Mouse (Mus musculus): ENCODE data around the gene Trpm8.

Gene Trpm8

DNA sequence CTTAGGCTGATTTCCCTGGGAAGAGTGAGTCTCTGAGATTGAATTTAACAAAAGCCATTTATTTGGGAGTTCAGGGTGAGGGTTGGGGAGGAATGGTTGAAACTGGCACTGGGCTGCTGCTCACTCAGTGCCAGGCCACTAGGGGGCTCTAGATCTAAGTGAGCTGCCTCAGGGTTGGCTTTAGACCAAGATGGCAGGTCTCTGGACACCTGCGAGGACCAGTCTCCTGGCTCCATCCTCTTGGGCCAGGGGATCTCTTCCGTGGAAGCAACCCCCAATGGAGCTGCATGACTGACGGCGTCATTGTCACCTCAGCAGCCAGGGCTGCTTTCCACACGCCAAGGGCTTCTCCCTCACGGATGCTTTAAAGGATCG is 7.5 kb downstream of the Trpm8 start:
- DNase-seq (ENCODE audit: low read depth, low spot score): no peak

DNA sequence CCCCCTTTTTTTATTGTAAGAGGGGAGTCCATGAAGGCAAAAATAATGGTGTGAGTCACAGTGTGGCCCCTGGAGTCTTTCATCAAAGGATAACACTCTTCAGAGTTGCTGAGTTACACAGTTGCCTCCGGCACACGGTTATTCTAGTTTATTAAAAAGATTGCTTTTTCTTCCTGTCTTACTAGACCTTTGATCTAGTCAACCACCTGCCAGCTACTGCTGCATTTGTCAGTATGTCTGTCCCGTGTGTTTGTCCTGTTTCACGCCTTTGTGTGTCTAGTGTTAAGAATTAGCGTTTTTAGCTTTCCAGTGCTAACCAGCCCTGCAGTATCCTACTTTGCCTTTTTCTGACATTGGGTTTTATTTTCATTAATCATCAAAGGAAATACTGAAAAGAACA is 8.2 kb downstream of the Trpm8 start:
- DNase-seq (ENCODE audit: low read depth, low spot score): no peak

DNA sequence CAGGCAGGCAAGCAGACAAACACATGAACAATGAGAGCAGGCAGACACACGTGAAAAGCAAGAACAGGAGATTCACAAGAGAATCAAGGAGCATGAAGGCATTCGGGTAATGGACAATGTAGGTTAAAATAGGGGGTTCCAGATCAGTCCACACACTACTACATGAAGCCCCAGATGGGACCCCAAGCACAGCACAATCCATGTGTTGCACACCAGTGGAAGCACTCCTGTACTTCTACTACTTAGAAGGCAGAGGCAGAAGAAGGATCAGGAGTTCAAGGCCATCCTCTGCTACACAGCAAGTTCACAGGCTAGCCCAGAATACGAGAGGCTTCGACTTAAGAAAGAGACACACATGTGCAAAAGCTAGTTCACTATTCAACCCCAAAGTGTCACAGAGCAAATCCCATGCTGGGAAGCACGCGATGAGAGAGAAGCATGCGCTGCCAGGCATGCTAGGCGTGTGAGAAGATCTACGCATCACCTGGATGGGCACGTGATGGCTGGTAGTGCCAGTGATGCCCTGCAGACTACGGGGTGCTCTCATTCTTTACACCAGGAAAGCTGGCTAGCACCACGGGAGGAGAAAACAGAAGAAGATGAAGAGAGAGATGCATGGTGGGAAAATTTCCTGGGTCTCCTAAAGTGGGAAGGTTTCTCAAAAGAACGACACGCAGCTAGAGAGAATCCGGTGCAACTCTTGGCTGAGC is 8.8 kb downstream of the Trpm8 start:
- DNase-seq (ENCODE audit: low read depth, low spot score): no peak

DNA sequence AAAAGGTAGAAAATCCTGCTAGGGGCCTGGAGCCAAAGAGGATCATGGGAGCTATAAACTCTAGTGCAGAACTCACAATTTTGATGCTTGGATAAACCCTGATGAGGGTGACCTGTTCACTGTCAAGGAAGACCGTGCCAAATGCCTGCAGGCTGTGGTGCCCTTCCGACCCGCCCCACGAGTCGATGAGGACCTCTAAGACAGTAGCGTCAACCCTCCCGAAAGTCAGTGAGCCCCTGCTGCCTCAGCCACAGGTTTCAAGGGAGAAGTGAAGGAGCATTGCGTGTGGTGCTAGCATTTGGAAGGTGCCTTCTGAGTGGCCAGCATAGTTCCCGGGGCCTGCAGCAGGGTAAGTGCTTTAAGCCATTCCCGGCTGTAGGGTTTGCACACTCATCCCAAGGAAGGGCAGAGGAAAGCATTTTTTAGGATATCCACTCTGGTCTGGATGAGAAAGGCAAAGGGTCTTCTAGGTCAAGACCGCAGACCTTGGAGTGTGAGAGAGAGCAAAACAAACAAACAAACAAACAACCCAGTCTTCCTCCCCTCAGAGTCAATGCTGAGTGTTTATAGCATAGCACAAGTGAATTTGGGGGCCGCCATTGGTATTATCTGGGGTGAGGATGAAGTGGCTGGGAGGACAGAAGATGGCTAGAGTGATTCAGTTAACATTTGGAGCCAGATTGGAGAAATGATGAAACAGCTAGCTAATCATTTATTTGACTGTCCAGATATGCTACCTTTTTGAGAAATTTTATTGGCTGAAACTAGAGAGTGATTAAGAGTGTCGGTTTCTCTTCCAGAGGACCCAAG is 9.6 kb downstream of the Trpm8 start:
- no peak for DNase-seq (ENCODE audit: low read depth, low spot score)

DNA sequence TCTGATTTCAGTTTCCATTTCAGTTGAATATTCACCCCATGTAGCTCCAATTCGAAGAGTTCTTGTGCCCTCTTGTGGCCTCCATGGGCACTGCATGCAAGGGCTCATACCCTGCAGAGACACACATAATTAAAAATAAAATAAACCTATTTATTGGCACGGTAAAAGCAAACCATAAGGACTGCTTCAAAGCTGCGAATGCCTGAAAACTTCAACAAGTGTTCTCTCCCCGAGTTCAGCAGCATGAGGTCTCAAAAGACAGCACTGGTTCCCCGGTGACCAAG is 10.2 kb downstream of the Trpm8 start:
- peak; percentile 49 for DNase-seq (ENCODE audit: low read depth, low spot score)

DNA sequence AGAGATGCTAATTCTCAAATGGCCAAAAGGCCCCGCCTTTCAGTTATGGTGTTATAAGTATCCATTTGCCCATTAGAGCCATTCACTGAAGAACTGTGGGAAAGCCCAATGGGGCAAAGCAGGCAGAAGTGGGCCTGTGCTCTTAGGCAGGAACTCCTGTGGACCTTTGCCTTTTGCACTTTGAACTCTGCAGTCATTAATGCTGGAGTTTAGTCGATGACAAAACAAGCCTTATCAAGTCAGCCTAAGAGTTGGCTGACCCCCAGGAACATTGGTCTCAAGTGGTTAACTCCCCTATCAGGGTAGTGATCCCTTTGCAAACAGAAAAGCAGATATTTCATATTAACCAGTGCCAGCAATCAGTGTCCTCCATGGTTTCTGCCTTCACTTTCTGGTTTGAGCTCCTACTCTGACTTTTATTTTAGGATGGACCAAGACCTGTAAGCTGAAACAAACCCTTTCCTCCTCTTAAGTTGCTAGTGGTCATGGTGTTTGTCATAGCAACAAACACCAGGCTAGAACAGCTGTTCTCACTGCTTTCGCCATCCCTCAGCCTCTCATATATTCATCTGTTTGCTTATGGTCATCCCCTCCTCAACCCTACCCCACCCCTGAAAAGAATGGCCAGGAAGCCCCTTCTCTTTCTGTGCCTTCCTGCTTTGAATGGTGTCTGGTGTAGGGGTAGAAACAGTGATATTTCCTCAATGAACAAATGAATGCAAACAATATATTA is 10.8 kb downstream of the Trpm8 start:
- no peak for DNase-seq (ENCODE audit: low read depth, low spot score)

DNA sequence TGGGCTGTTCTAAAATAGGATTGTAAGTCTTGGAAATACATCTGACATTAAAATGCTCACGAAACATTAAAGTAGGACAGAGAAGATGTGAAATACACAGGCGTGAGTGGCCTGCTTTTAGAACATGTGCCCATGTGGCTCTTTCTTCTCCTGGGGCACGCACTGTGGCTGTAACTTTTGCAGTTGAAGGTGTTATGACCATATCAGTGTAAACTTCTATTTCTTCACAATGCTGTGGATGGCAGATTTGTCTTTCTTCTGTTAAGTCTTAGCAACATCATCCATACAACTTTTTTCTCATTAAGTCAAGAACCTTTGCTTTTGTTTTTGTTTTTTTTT is 11.3 kb downstream of the Trpm8 start:
- no peak for DNase-seq (ENCODE audit: low read depth, low spot score)

DNA sequence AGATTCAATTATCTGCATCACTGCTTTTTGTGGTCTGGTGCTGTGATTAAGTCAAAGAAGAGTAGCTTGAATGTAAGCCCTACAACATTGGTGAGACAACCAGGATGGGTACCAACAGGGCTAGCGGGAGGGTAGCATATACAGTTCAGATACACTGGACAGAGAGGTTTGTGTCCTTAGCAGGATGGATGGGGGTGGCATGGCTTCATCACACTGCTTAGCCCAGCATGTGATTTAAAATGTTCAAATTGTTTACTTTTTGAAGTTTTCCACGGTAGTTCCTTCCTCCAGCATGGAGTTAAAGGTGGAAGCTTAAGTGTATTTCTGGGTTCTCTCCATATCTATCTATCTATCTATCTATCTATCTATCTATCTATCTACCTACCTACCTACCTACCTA is 11.7 kb downstream of the Trpm8 start:
- DNase-seq (ENCODE audit: low read depth, low spot score): no peak

DNA sequence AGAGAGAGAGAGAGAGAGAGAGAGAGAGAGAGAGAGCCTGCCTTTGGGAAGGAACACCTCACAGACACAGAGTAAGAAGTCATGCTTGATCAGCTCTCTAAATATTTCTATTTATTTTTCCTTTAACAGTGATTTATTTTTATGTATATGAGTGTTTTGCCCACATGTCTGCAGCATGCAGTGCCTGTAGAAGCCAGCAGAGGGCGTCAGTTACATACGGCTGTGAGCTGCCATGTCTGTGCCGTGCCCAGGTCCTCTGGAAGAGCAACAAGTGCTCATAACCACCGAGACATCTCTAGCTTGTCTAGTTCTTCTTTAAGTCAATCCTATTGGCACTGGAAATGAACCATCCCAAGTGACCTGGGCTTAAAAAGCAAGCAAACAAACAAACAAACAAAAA is 12.5 kb downstream of the Trpm8 start:
- DNase-seq (ENCODE audit: low read depth, low spot score): no peak

DNA sequence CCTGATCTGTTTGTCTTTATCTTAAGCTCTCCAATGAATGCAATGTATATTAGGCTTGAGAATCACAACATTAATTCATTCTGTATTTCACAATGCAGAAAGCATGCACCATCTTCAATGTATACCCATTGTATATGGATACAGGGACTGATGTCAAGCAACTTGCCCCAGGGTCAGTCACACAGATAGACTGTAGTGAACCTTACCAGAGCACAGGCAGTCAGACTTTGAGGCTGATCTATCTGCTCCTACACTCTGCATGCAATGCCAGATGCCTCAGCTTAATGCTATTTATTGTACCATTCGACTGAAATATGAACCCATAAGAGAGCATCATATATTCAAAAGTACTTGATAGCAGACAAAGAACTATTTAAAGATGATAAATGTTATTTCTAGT is 13.1 kb downstream of the Trpm8 start:
- DNase-seq (ENCODE audit: low read depth, low spot score): no peak

DNA sequence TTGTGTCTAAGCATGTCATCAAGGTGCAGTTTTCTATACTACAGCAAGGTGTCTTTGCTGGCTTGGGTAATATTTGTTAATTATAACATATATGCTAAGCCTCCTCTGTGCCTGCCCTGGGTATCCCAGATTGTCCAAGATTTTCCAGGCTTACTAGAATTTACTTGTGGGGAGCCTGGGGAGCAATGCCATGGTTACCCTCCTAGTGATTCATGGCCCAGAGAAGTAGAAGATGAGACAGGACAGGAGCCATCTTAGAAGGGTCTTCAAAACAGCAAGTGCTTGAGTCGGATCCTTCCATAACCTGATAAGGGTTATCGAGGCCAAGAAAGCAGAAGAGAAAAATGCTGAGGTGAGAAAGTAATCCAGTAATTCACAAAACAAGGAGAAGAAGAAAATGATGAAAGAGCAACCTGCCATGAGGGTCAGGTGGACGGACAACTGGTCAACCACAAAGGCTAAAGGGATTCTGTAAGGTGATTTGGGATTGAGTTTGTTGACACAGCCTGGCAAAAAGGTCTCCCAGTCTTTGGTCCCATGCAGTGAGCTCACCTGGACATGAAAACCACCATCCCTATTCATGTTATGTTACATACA is 14.0 kb downstream of the Trpm8 start:
- no peak for DNase-seq (ENCODE audit: low read depth, low spot score)

DNA sequence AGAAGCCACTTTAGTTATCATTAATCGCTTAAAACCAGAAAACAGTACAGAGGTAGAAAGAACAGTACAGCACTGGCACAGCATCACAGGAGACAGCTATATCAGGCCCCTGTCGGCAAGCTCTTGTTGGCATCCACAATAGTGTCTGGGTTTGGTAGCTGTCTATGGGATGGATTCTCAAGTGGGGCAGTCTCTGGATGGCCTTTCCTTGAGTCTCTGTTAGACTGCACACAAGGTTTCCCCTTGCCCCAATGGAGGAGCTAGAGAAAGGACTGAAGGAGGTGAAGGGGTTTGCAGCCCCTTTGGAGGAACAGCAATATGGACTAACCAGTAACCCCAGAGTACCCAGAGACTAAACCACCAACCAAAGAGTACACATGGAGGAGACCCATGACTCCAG is 14.6 kb downstream of the Trpm8 start:
- DNase-seq (ENCODE audit: low read depth, low spot score): no peak

DNA sequence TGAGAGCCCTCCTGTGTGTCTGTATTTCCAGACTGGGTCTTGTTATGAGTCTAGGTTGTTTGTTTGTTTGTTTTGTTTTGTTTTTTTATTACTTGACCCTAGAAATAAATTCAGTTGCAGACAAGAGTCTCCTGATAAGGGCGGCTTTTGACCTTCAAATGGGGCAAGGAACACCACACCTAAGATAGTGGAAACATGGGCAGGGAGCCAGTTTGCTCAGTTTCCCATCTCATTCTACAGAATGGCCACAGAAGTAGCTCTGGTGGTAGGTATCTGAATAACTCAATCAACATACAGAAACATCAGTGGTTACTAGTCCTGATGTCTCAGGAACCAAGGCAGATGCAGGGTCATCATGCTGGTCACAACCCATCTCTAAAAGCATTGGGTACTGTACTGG is 17.2 kb downstream of the Trpm8 start:
- DNase-seq (ENCODE audit: low read depth, low spot score): no peak

DNA sequence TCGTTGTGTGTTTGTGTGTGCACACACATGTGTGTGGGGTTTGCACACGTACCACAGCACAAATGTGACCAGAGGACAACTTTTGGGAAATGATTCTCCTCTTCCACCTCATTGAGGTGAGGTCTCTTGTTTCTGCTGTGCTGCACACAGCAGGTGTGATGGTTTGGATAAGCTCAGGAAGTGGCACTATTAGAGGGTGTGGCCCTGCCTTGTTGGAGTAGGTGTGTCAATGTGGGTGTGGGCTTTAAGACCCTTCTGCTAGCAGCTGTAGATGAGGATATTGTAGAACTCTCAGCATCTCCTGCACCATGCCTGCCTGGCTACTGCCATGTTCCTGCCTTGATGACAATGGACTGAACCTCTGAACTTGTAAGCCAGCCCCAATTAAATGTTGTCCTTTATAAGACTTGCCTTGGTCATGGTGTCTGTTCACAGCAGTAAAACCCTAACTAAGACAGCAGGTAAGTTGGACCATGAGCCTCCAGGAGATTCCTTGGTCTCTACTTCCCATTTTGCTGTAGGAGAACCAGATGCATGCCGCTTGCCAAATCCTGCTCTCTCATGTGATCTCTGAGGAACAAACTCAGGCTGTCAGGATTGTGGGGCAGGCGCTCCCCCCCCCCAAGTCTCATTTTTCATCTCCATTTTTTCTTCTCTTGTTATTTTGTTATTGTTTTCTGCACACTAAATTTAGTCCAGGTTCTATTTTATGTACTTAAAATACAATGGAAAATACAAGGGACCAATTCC is 18.9 kb downstream of the Trpm8 start:
- DNase-seq (ENCODE audit: low read depth, low spot score): no peak

DNA sequence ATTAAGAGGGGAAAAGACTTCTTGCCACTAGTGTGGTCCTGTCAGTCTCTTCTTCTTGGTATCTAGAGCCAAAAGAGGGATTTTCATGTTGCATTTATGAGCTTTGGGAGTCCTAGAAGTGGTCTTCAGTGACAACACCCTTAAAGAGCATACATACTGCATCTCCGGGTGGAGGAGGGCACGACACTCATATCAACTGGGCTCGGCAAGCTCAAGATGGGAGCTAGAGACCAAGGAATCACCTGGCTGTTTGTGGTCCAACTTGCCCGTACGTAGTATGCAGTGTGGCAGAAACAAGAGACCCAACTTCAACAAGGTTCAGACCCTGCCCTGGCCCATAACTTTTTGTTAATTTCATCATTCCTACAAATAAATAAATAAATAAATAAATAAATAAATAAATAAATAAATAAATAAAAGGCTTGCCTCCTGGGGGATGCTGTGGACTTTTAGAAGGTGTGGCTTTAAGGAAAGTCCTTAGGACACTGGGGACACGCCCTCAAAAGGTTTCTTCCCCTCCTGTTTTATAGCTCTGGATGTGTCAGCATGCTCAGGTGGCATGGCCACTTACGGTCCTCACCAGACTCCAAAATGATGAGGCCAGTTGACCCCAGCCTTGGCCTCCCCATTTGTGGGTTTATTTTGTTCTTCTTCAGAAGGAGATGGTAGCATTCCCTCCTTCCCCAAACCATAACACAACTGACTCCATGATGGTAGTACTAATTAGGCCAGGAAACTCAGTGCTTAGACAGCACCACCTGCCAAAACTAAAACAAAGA is 20.2 kb downstream of the Trpm8 start:
- DNase-seq (ENCODE audit: low read depth, low spot score): no peak

DNA sequence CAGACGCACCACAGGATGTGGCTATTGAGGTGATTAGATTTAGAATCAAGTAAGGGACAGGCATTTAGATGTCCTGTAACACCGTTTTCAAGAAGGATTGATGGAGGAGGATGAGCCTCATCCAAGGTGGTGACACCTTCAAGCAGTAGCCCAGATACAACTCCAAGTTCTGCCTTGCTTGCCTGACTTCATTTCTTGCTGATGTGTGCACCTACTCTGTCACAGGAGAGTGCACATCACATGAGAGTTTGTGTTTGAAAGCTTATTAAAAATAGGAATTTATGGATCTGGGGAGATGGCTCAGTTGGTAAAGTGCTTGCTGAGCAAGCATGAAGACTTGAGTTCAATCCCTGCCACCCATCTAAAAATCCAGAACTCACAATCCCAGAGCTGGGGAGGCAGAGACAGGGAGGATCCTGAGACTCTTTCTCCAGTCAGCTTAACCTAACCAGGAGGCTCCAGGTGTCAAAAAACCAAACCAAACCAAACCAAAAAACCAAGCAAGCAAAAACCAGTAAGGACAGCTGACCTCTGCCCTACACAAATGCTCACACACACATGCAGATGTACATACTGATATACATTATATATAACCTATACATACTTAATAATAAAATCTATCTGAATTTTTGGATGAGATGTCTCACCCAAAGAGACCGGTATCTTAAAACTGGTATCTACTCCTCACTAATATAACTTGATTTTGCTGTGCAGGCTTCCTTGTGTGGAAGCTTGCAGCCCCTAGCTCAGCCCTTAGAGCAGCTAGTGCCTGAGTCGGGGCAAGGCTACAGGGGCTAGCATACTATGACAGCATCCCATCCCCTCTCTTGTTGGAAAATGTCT is 21.4 kb downstream of the Trpm8 start:
- DNase-seq (ENCODE audit: low read depth, low spot score): no peak

DNA sequence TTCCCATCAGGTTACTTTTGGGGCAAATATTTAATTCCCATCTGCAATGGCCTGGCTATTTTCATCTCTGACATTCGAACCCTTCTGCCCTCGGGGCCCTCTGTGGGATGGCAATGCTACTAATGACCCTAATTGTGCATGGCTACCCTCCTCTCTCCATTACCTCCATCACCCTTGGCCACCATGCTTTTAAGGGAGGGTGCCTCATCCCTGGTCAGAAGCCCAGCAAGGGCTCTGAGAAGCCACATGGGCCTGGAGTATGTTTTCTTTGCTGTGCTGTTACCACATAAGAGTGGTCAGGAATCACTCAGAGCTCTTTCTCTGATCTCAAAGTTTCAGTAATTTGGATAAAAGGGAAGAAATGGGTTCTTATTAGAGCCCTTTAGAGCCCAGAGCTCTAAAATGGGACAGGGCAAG is 22.1 kb downstream of the Trpm8 start:
- DNase-seq (ENCODE audit: low read depth, low spot score): no peak

DNA sequence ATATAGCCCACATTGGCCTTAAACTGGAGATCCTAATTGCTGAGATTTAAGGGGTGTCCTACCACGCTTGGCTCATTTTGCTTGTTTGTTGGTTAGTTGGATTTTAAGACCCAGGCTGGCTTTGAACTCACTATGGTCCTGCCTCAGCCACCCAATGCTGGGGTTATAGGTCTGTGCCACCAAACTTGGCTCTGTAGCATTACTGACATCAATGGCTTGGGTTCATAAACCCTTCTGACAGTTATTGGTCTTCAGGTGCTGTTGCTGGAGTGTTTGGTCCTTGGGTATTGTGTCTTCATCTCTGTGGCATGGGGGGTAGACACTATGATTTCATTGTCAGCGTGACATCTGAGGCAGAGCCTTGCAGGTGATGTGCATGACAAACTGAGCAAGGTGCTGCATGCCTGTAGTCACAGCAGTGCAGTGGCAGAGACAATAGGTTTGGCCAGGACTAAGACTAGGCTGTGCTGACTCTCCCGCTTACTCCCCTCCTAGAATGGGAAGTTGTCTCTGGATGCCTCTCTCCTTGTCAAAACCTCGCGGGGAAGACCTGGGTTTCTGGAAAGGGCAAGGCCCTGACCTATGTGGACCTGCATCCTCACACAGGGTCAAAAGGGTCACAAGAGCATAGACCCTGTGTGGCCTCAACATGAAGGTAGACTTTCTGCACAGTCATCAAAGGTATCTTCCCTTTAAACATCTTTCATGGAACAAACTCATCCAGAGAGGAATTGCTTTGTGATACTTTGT is 23.0 kb downstream of the Trpm8 start:
- no peak for DNase-seq (ENCODE audit: low read depth, low spot score)
